Mouse (Mus musculus) kidney, postnatal 0 days (tissue): Measurements from ENCODE around the gene Lmtk3. TPM values are rescaled to one million over a fixed set of nuclear protein-coding genes. Genes with fewer than 3 reads are reported as not detected.

Source experiments
- ATAC-seq: fragments of 200-750 bp; cut with Nextera tagmentation; replicated peaks from 2 replicates; pipeline ENCODE4 v1.8.0; 2017; ENCODE audit warnings: low read depth, moderate number of reproducible peaks, moderate TSS enrichment, moderate library complexity; ENCODE audit not compliant: low FRiP score
- DNase-seq: peaks from one replicate; pipeline ENCODE4 v3.0.0-alpha.2; 2016; ENCODE audit warnings: low spot score
- H3K27ac ChIP-seq: fragments of 300-500 bp; sonication (generic); 2 replicates; pipeline ENCODE4 v1.5.1; 2014; ENCODE audit warnings: mild to moderate bottlenecking
- H3K27me3 ChIP-seq: fragments of 300-500 bp; sonication (generic); 2 replicates; pipeline ENCODE4 v1.6.1; 2014; ENCODE audit warnings: low read length, mixed read lengths; ENCODE audit not compliant: insufficient read depth
- H3K36me3 ChIP-seq: fragments of 300-500 bp; sonication (generic); 2 replicates; pipeline ENCODE4 v1.6.1; 2014; ENCODE audit warnings: low read length, mixed read lengths; ENCODE audit not compliant: insufficient read depth
- H3K4me1 ChIP-seq: fragments of 300-500 bp; sonication (generic); replicated peaks from 2 replicates; pipeline ENCODE4 v1.6.1; 2014; ENCODE audit warnings: antibody characterized with exemption, low read length, mixed read lengths; ENCODE audit not compliant: insufficient read depth
- H3K4me2 ChIP-seq: fragments of 300-500 bp; sonication (generic); 2 replicates; pipeline ENCODE4 v1.6.1; 2014; ENCODE audit warnings: mild to moderate bottlenecking, low read length, moderate library complexity, mixed read lengths
- H3K4me3 ChIP-seq: fragments of 300-500 bp; sonication (generic); replicated peaks from 2 replicates; pipeline ENCODE4 v1.5.1; 2014; ENCODE audit warnings: low read depth, low read length
- H3K9ac ChIP-seq: fragments of 300-500 bp; sonication (generic); 2 replicates; pipeline ENCODE4 v1.6.1; 2014; ENCODE audit warnings: low read depth, low read length
- H3K9me3 ChIP-seq: fragments of 300-500 bp; sonication (generic); replicated peaks from 2 replicates; pipeline ENCODE4 v1.6.1; 2016; ENCODE audit warnings: low read length, inconsistent platforms, mixed read lengths
- CTCF ChIP-seq: IDR thresholded peaks from 2 replicates; pipeline ENCODE4 v1.5.1; 2016; ENCODE audit warnings: antibody characterized with exemption, low read depth, mild to moderate bottlenecking, moderate library complexity
- WGBS: fragments of 180-500 bp; shearing (Covaris S2); extraction: QIAGEN DNeasy Blood & Tissue Kit; methylation state at CpG from one replicate; pipeline ENCODE4 v1.1.7; 2014; 5-methylcytosine and 5-hydroxymethylcytosine counted together
- polyA plus RNA-seq: library from polyadenylated mRNA; unstranded; fragments of >200 nt; fragmentation: Nextera tagmentation; extraction: Ambion mirVana; gene quantifications from 2 replicates; pipeline ENCODE4 v1.2.1, GENCODE M21; 2015

The Lmtk3 gene
- polyA plus RNA-seq, 1 experiment from 2014 or later: 0.91 TPM

DNA sequence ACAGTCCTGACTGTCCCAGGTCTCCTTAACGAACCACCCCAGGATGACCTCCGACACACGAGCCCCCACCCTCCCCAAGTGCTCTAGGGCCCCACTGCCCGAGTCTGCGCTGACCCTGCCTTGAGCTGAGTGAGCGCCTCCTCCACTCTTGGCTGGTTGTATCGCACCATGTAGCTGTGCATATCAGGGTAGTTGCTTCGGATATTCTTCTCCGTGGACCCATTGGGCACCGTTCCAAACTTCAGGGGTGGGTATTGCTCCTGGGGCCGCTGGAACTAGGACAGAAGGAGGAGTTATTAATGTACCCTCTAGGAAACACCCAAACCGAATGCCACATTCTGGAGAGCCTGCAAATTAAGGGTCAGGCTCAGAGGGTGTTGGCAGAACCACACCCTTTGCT lies 69.6 kb downstream of the Lmtk3 start:
- H3K4me3 ChIP-seq: no peak overlapping the region
- 73% methylated on average over 12 of the region's 12 CpGs for WGBS
- no peaks in the 10 kb centered on the region for H3K27me3 ChIP-seq
- ATAC-seq (no peak), DNase-seq (no peak)
- no peaks in the 10 kb centered on the region for H3K36me3 ChIP-seq
- H3K27ac ChIP-seq: no peak overlapping the region
- 0 out of 2 replicates have a peak, but pooled peaks cover 6% of the 10 kb centered on the region for H3K4me1 ChIP-seq
- H3K4me2 ChIP-seq: no peak overlapping the region
- H3K9ac ChIP-seq: no peak overlapping the region
- H3K9me3 ChIP-seq: no peaks in the 10 kb centered on the region
- no peak for TF ChIP-seq CTCF

Other genes starting within 250 kb of the Lmtk3 start
- 20.5 and 21.0 TPM in 2 replicates for gene Hsd17b14, start 228.8 kb upstream of the Lmtk3 start, polyA plus RNA-seq
- 92.7 and 93.0 TPM in 2 replicates for gene Bcat2, start 213.6 kb upstream of the Lmtk3 start, polyA plus RNA-seq
- 0.12 TPM in 1 of 2 replicates, not detected in the other for gene Fgf21, start 168.2 kb upstream of the Lmtk3 start, polyA plus RNA-seq
- 0.08 and 0.26 TPM in 2 replicates for gene Fut1, start 166.4 kb upstream of the Lmtk3 start, polyA plus RNA-seq
- 0.17 and 0.29 TPM in 2 replicates for gene Izumo1, start 161.9 kb upstream of the Lmtk3 start, polyA plus RNA-seq
- 16.9 and 21.1 TPM in 2 replicates for gene Rasip1, start 156.2 kb upstream of the Lmtk3 start, polyA plus RNA-seq
- 3.9 and 4.8 TPM in 2 replicates for gene Mamstr, start 143.8 kb upstream of the Lmtk3 start, polyA plus RNA-seq
- gene Fut2, start 117.3 kb upstream of the Lmtk3 start, polyA plus RNA-seq: 0.38 TPM in 2 replicates
- 0.18 and 0.23 TPM in 2 replicates for gene Ntn5, start 99.7 kb upstream of the Lmtk3 start, polyA plus RNA-seq
- gene Sec1, start 89.3 kb upstream of the Lmtk3 start, polyA plus RNA-seq: 0.13 and 0.32 TPM in 2 replicates
- gene Car11, start 83.9 kb upstream of the Lmtk3 start, polyA plus RNA-seq: 7.5 and 8.9 TPM in 2 replicates
- 8.4 and 8.6 TPM in 2 replicates for gene Dbp, start 78.7 kb upstream of the Lmtk3 start, polyA plus RNA-seq
- gene Rpl18, start 68.3 kb upstream of the Lmtk3 start, polyA plus RNA-seq: 1,049 and 1,142 TPM in 2 replicates
- 20.8 and 22.3 TPM in 2 replicates for gene Sphk2, start 65.7 kb upstream of the Lmtk3 start, polyA plus RNA-seq
- 0.23 and 0.28 TPM in 2 replicates for gene Fam83e, start 62.5 kb upstream of the Lmtk3 start, polyA plus RNA-seq
- gene Spaca4, start 57.9 kb upstream of the Lmtk3 start, polyA plus RNA-seq: not detected in 2 replicates
- gene Sult2b1, start 931 bp downstream of the Lmtk3 start, polyA plus RNA-seq: 3.7 and 3.9 TPM in 2 replicates
- 99.2 and 105 TPM in 2 replicates for gene Cyth2, start 30.8 kb downstream of the Lmtk3 start, polyA plus RNA-seq
- 0.80 and 1.3 TPM in 2 replicates for gene Kcnj14, start 41.0 kb downstream of the Lmtk3 start, polyA plus RNA-seq
- gene Grwd1, start 47.2 kb downstream of the Lmtk3 start, polyA plus RNA-seq: 50.6 and 53.5 TPM in 2 replicates
- 81.3 and 84.5 TPM in 2 replicates for gene Kdelr1, start 89.0 kb downstream of the Lmtk3 start, polyA plus RNA-seq
- gene Grin2d, start 94.6 kb downstream of the Lmtk3 start, polyA plus RNA-seq: 0.29 and 0.32 TPM in 2 replicates
- gene Syngr4, start 113.0 kb downstream of the Lmtk3 start, polyA plus RNA-seq: 0.96 and 1.6 TPM in 2 replicates
- 6.2 and 6.7 TPM in 2 replicates for gene Tmem143, start 113.2 kb downstream of the Lmtk3 start, polyA plus RNA-seq
- gene Emp3, start 137.7 kb downstream of the Lmtk3 start, polyA plus RNA-seq: 170 and 171 TPM in 2 replicates
- 7.2 and 8.4 TPM in 2 replicates for gene Ccdc114, start 140.3 kb downstream of the Lmtk3 start, polyA plus RNA-seq
- 0.33 and 0.47 TPM in 2 replicates for gene Abcc6, start 246.6 kb downstream of the Lmtk3 start, polyA plus RNA-seq
- gene Nomo1, start 250.0 kb downstream of the Lmtk3 start, polyA plus RNA-seq: 27.2 and 30.3 TPM in 2 replicates